Mouse (Mus musculus) heart, adult 8-10 months (tissue): Measurements from ENCODE around the gene Lgi1. TPM values are rescaled to one million over a fixed set of nuclear protein-coding genes. Genes with fewer than 3 reads are reported as not detected.

Experiments used
- DNase-seq: peaks from one replicate; pipeline ENCODE4 v3.0.0; 2022; ENCODE audit warnings: low spot score
- total RNA-seq, 4 experiments: library from RNA; stranded (reverse); gene quantifications; 2 replicates each; pipeline ENCODE4 v1.2.4; 2022

Lgi1 gene
- total RNA-seq, 4 experiments from 2014 or later: 2.0 to 11.5 (median 5.8) TPM

DNA sequence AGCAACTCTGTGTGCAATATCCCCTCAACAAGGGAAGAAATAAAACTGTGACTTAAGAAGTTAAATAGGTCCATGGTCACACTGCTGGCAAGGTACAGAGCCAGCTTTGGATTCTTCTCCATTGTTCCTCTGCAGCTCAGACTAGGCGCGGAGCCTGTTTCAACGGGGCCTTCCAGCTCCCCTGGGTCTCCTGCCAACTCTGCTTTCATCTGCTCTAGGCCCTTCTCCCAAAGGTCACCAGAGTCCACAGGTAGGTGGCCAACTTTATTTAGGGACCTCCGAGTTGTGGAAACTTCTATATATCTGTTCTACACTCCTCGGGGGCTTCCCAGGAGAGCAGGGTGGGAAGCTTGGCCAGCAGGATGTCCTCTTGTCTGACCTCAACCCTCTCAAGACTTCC is 3.0 kb upstream of the Lgi1 start:
- peak; percentile 28 for DNase-seq

DNA sequence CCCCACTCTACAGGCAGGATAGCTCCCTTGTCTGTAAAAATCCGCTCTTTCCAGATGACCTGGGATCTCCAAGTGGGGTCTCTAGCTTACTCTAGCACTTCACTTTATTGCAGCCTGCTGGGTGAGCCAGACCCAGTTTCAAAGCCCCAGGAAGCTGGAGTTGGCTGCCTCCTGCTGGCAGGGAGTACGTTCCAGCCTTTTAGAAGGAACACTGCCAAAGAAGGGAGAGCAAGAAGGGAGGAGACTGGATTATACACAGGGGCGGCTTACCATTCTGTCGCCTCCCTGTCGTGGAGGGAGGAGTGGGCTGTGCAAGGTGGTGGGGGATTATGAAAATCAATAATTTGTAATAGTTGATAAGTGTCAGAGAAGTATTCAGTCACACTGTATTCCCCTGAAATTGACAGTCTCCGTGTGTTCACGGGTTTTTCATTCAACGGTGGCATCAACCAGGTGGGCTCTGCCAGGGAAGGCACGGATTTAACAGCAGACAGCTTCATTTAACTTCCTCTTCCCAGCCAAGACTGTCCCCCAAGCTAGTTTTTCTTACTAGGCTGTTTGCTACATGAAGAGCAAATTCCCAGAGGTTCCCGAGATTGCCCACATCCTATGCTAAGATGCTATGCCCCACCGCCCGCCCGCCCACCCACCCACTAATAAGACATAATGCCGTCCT is 369 bp upstream of the Lgi1 start:
- DNase-seq: no peak

- DNase-seq: no peak
Measured at GRCm38 (mm10) chr19:38265767-38266166, 1.4 kb downstream of the Lgi1 start.

DNA sequence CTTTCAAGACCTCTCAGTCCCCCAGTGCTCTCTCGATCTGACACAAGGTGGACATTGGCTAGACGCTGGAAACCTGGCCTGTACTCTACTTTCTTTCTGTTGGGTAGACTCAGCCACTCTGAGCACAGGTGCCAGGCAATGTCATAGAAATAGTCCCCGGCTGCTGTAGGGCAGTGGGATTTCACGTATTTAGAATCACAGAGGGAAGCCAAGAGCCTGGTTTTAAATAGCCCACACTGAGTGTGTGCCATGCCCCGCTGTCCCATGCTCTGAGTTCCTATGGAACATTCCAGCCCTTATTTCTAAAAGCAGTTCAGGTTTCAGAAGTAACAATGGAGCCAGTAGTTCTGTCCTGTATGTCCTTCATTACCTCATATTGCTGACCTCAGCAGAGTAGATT is 3.1 kb downstream of the Lgi1 start:
- DNase-seq: peak; percentile 31

DNA sequence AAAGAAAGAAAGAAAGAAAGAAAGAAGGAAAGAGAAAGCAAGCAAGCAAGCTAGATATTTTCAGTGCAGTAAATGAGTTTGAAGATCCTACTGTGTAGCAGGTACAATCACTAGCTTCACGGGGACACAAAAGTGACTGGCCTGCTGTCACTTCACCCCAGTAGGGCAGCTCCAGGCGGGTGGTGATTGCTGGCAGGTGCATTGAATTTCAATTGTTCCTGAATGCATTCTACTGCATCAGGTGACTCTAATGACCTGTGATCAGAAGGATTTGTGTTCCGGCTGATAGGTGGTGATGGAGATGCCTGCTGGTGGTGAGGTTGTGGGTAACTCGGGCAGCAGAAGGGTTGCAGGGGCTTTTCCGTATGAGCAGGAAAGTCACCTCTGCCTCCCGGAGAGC is 6.7 kb downstream of the Lgi1 start:
- no peak for DNase-seq

DNA sequence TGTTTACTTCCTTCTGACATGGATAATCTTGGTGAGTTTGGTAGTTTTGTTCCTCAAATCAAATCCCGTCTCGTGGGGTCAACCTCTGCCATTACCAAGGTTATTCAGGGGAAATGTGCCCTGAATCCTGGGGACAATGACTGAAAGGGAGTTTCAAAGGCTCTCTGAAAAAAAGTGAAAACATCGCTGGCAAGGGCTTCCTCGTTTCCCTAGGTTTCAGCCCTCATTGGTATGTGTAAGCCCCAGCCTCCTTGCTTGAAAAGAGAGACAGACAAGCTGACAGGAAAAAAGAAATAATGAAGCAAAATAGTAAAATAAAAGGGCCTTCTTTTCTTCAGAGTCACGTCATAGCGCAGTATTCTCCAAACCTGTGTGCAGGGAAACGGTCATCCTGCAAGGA is 9.5 kb downstream of the Lgi1 start:
- no peak for DNase-seq

GRCm38 (mm10) chr19:38274747-38275421 is 10.5 kb downstream of the Lgi1 start:
- DNase-seq: no peak

GRCm38 (mm10) chr19:38276226-38276625 is 11.9 kb downstream of the Lgi1 start:
- DNase-seq: no peak

- no peak for DNase-seq
Measured at GRCm38 (mm10) chr19:38280242-38280641, 15.9 kb downstream of the Lgi1 start.

DNA sequence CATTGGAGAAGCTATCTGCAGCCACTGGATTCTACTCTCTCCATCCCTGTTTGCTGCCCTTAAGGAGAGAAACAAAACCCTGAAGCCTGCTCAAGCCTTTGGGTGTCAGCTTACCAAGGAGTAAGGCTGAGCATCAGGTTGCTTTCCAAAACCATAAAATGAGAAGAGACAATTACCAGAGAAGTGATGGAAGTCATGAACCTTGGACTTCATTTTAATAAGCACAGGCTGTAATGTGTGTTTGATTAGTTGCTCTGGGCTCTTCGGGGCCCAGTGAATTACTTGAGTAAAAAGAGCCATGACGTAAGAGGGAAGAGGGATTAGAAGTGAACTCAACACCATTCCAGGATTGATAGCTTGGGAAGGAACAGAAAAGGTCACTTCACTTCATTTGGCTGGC is 18.1 kb downstream of the Lgi1 start:
- DNase-seq: no peak

DNA sequence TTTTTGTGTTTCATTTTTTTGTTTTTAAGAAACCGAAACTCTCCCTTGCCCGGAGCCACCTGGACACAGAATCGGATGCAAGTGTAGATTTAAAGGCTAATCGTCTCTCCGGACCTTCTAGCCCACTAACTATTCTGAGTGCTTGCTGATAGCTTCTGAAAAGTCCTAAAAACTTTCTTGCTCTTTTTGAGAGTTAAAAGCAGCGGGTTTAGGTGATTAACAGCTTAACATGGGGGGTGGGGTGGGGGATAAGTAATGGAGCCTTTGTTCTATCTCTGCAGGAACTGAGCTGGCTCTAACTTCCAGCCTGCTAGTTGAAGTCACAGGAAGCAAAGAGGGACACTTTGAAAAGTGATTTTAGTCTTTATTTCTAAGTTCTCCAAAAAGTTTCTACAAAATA is 24.2 kb downstream of the Lgi1 start:
- no peak for DNase-seq

DNA sequence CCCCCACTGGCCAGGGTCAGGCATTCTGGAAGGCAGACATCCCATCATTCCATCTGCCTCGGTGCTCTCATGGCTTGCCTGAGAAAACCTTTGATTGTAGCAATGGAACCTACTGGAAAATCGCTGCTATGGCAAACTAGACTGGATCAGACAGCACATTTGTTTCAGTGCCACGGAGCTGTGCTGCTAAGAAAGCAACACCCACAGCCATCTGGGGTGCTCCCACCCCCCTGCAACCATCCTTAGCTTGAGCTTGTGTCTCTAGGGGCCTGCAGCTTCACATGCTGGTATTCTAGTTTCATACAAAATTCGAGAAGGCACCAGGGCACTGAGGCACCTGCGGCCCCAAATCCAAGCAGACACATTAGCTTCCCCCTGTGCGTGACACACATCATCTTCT is 27.1 kb downstream of the Lgi1 start:
- DNase-seq: no peak

DNA sequence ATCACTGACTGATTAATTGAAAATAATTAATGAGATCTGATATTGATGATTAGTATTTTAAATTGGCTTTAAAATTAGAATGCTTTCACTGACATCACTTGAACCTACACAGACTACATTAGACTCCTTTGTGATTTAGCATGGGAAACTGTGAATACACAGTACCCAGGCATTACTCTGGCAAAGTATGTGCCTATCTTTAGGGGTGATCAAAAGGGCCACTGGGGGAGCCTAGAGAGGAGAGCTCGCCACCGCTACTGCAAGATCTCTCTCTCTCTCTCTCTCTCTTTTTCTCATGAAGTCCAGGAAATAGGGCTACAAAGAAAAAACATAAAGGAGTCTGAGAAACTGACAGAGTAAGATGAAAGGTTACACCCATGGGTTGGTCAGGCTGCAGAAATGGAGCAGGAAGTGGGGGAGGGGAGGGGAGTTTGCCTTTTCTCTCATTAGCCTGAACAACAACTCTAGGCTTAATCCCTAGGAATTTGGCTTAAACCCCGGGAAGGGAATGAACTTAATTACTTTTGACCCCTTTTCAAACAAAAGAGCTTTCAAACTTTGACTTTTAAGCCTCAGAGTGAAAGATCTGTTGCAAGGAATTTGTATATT is 33.8 kb downstream of the Lgi1 start:
- DNase-seq: no peak

- DNase-seq: no peak
Measured at GRCm38 (mm10) chr19:38308116-38308515, 43.8 kb downstream of the Lgi1 start.

DNA sequence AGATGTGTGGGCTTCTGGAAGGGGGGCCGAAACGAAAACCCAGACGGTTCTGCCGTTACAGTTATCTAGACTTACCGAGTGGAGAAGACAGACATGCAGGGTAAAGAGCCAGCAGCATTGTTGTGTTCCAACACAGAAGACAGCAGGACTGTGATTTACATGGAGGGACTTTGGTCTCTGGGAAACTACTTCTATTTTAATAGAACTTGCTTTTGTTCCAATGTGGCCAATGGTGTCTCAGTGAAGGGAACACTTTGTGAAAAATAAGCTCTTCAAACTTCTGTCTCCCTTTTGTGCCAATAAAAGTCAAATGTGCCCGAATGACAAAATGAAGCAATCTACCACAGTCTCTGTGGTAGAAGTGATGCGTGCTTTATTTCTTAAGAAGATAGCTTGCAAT is 50.8 kb downstream of the Lgi1 start:
- no peak for DNase-seq

GRCm38 (mm10) chr19:38316602-38317313 is 52.4 kb downstream of the Lgi1 start:
- peak; percentile 56 for DNase-seq

DNA sequence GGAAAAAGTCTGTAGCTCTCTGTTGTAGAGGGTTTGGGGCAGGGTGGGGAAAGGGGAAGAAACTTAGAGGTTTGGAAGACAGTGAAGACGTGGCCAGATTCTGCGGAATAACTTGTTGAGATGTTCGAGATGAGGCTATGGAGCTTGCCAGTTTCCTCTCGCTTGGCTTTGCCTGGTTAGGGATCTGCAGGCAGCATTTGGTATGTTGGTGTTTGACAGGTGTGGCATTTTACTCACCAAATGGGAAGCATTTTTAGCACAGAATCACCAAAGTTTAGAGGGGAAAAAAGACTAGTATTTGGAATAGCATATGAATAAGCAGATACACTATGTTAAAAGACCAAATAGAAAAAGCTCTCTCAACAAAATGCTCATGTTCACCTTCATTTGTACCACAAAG is 54.0 kb downstream of the Lgi1 start:
- no peak for DNase-seq

DNA sequence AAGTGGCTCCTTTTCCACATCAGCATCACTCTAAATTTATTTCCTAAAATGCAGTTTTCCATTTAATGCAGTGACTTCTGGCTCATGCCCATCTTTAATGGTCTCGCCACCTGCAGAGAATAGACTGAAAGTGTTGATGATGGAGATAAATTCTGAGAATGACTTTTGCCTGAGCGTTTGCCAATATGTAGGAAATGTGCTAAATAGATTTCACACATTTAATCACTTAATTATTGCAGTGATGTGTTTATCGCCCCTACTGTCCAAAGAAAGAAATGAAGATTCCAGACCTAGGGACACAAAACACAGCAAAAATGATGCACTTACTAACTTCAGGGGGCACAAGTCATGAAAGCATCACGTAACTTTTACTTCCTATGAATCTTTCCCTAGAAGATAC is 54.8 kb downstream of the Lgi1 start:
- DNase-seq: no peak

GRCm38 (mm10) chr19:38320651-38321188 is 56.4 kb downstream of the Lgi1 start:
- no peak for DNase-seq

DNA sequence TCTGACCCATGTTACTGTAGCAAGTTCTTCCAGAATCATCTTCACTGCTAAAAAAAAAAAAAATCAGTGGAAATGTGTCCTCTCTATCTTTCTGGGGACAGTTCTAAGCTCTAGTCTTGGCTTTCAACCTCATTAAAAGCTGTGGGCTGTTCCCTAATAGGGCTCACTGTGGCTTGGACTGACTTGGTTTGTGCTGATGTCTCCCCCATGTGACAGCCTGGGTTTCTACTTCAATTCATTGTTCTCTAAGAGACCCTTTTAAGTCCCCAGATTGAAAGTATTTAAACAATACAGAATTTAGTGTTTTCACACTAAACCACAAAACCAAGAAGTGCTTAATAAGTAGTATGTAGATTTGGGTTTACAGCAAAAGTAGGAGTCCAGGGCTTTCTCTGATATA is 59.4 kb downstream of the Lgi1 start:
- no peak for DNase-seq

DNA sequence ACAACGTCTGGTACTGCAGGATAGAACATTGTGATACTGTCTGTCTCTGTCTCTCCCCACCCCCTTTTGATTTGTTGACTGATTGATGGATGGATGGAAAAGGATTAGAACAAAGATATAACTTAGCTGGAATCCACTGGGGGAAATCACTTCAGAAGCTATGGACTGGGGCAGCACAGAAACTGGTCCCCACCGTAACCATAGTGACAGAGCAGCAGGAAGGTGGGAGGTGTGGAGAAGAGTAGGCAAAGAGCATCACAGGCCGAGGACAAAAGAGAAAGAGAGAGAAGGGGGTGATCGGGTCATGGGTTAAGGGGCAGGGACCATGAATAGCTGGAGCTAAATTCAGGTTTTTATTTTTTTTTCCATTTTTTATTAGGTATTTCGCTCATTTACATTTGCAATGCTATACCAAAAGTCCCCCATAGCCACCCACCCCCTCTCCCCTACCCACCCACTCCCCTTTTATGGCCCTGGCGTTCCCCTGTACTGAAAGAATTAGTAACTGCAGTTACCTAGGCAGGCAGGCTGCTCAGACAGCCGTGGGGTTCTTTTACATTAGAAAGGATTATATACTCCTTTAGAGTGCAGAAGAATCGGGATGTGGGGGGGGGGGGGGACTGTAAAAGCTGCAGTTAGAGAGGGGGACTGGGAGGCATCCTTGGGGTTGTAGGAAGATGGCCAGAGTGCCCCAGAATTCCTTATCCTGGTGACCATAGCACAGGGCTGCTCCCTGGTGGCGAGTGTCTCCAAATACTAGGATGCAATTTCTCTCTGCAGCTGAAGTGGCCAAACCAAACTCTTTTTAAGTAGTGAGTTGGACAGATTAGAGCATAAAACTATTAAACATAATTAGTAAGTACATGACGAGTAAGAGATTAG is 60.1 kb downstream of the Lgi1 start:
- DNase-seq: no peak
